Mouse (Mus musculus): Measurements from ENCODE around the gene Ano6. TPM values are rescaled to one million over a fixed set of nuclear protein-coding genes. Genes with fewer than 3 reads are reported as not detected.

The Ano6 gene
- total RNA-seq, 2 experiments from 2014 or later: 48.6 to 51.2 TPM

- intact Hi-C loops (cut with DNase I): loop anchor here (10.0 kb wide), 1 partner anchor 263 kb away; the partner anchor contains the start of gene Arid2
- no peak overlapping the region for H3K27ac ChIP-seq
- peak; percentile 56 for TF ChIP-seq CTCF (IDR thresholded peaks at IDR 0.05)
- H3K4me3 ChIP-seq: no peak overlapping the region
- no peak for DNase-seq
Observed at GRCm38 (mm10) chr15:96021506-96021905, 230.9 kb downstream of the Ano6 start.

Small RNA genes within 50 kb of the gene (microRNA-seq; reads per million reads assigned to microRNA genes)
- not detected for gene Gm25070

Other genes starting within 250 kb of the Ano6 start
- not detected for gene Dbx2, start 134.9 kb upstream of the Ano6 start, total RNA-seq (2021)

Measured in gastrocnemius, adult 2 months (tissue).